Mouse (Mus musculus): ENCODE results near the gene Sbf2.

The Sbf2 gene

DNA sequence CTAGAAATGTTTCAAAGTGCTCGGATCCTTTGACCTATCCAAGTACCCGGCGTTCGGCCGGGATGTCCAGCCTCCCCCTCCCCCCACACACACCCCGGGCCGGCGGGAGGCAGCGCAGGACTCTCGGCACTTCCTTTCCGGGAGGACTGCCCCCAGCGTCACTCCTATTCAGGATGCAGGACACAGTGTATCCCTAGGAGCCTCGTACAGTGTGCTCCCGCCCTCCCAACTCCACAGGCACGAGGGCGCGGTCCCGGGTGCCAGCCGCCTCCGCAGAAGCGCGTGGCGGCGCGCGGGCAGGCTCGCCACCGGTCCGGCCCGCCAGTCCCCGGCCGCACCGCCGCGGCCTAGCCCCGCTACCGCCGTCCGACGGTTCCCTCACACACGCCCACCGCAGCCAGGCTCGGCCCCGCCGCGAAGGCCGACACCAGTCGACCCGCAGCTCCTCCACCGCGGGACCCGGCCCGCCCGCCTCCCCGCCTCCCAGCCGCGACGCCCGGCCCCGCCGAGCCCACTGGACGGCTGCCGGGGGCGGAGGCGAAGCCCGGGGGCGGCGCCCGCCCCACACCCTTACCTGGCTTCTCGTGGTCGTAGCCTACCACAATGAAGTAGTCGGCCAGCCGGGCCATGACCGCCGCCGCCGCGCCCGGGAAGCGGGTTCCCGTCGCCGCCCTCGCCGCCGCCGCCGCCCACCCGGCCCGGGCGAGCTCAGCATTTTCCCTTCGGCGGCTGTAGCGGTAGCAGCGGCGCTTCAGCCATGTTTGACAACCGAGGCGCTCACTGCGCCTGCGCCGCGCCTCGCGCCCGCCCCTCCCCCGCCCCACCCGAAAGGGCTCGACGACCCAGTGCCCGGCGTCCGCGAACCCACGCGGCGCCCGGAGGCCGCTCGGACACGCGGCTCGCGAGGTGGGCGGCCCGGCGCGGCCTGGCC, at the start of gene Sbf2:
Gene Sbf2 (minus strand): TSS at position 790 of the 931 bp plus-strand sequence.
- whole genome bisulfite sequencing = under 1% methylated on average over 119 of the region's 127 CpGs

DNA sequence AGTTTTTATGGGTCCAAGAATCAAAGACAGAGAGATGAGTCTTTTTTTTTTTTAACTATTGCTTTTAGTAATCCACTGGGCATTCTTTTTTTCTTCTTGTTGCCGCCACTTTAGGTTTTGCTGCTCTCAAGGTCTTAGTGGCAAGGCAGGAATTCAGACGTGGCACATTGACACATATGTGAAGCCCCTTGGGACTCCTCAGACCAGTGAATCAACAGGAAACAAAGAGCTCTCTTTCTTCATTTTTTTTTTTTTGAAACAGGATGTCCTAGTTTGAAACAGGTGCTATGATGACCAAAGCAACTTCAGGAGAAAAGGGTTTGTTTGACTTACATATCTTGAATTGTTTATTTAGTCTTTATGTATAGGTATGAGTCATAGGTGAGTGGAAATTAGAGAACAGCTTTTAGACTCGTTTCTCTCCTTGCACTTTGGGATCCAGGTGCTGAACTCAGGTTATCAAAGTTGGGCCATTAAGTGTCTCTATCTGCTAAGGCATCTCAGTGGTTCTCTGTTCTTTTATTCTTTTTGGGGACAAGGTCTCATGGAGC, 43.7 kb upstream of the Sbf2 start:
- WGBS = 69% methylated on average over 3 of the region's 3 CpGs

DNA sequence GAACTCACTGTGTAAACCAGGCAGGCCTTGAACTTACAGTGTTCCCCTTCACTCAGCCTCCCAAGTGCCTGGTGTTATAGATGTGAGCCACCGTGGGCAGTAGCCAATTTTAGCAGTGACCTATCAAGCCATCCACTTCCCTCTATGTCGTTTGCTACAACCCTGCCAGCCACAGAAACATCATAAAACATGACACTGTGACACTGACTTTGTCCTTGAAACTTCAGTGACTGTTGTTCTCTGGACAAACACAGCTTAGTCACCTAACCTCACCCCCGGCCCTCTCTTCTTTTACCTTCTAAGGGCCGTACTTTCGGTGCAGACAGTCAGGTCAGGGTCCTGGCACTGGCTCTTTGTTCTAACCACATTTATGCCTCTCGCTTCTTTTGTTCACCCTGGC, 41.2 kb upstream of the Sbf2 start:
- 85% methylated on average over 6 of the region's 6 CpGs for WGBS

DNA sequence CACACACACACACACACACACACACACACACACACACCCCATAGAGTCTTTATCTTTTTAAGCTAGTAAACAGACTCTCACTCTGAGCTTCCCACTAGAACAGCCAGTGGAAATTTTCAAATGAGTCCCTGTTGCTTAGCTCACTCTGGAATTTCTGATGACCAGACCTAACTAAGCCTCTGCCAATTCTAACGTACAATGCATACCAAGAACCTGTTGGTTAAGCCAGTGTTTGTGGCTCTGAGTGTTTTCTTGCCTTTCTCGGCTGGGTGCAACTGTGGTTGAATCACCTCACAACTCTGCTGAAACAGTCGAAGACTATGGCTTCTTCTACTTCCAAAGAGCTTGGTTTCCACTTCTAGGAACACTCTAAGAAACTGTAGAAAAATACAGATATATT, 40.5 kb upstream of the Sbf2 start:
- WGBS = 81% methylated on average over 3 of the region's 3 CpGs

DNA sequence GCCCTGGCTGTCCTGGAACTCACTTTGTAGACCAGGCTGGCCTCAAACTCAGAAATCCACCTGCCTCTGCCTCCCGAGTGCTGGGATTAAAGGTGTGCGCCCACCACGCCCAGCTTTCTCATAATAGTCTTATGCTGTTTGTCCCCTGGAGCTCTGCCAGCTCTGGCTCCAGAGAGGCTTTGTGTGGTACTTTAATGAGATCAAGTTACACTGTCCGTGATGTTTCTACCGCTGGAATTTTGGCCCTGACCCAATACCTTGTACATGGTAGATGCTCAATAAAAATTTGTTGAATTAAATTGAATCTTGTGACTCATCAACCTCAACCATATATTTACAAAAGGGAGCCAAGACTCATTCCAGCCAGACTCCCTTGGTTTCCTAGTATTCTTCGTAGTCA, 36.4 kb upstream of the Sbf2 start:
- WGBS = 77% methylated on average over 6 of the region's 6 CpGs

DNA sequence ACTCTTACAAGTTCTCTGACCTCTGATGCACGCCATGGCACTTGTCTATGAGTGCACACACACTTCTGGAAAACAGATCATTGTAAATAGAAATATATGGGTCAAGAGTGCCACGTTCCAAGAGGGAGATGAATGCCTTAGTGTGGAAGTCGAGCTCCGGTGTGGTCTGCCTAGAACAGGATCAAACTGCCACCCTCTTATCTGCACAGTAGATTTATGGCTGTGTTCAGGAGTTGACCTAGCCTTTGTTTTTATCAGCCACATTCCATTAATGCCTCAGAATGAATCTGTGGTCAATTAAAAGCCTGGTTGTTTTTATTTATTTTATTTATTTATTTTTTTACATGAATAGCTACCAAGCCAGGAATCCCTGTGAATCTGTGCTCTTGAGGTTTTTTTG, 35.8 kb upstream of the Sbf2 start:
- WGBS = 96% methylated on average over 4 of the region's 4 CpGs

DNA sequence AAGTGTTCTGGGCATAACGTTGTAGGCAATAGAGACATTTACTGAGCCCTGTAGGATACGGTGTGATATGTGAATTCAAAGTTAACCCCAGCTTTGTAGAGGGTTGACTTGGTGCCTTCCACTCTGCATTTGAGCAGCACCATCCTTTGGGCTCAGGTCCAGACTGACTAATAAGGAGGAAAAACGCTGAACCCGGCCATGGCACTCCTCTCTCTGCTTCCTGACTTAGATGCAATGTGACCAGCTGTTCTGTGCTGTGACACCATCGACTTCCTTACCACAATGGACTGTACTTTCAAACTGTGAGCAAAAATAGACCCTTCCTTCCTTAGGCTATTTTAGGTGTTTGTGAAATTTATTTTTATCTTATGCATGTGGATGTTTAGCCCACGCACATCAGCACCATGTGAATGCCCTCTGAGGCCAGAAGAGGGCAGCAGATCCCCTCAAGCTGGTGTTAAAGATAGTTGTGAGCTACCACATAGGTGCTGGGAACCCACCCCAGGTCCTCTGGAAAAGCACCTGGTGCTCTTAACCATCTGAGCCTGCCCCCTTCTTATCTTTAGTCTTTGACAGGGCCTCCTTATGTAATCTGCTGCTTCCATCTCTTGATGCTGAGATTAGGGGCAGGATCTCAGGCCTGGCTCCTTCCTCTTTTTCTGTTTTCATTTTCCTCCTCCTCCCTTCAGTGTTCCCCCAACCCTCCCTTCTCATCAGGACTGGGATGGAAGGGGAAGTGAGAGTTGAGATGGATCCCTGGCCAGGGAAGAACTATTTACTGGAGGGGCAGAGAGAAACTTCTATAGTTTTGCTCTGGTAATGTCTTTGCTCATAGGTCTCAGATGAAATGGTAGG, 34.6 kb upstream of the Sbf2 start:
- WGBS = 66% methylated on average over 6 of the region's 6 CpGs

DNA sequence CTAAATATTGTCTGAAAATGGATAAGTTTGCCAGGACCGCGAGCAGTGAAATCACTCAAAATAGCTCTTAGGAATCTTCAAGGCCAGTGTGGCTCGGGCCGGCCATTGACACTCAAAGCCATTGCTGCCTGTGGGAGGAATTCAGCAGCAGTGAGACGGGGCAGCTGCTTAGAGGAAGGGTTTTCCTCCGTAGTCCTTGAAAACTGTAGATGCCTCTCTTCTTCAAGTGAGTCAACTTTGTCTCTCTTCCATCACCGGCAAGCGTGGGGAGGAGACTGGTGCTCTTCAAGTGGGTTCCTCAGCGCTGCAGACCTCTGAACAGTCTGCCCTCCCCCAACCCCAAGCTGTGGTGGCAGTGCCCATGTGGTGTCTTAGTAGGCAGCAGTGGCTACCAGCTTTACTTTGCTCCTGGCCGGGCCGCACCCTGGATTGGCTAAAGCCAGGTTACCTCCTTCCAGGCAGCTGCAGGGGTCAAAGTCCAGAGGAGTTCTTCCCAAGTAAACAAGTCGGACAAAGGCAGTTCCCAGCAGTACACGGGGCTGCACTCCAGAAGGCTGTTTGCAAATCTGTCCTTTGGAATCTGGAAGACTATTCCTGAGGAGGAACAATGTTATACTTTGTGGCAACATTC, 33.8 kb upstream of the Sbf2 start:
- WGBS = 71% methylated on average over 13 of the region's 13 CpGs

DNA sequence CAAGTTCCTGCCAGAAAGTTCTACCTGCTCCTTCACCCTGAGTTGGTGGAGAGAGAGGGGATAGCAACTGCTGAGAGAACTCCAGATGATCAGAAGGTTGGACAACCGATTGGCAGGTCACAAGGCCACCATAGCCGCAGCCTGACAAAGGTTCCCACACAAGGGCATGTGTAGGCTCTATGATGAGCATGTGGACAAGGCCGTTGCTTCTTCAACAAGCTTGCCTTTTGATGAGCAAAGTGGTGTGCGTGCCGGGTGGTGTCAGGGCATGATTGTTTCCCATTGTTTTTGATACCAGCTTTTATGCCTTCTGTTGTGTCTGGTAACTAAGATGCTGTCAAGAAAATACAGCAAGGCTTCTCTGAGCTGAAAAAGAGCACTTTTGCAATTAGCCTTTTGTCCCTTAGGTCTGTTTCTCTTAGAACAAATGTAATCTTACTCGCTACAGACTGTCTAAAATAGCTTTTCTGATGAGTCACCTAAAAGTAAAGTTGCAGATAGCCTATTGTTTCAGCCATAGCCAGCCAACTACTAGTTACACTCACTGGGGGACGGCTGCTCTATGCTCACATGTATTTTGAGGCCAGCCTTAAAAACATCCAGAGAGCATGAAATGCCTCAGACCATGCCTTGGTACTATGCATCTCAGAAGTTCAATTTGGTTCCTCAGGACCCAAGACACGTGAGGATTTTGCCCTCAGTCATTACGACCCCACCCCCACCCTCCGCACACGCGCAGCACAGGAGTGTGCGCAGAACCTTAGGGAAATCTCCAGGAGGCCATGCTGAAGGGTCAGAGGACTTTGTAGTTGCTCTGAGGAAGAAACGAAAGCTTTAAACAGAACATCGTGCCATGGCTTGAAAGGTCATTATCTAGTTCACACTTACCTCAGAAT, 33.1 kb upstream of the Sbf2 start:
- WGBS = 79% methylated on average over 15 of the region's 15 CpGs

DNA sequence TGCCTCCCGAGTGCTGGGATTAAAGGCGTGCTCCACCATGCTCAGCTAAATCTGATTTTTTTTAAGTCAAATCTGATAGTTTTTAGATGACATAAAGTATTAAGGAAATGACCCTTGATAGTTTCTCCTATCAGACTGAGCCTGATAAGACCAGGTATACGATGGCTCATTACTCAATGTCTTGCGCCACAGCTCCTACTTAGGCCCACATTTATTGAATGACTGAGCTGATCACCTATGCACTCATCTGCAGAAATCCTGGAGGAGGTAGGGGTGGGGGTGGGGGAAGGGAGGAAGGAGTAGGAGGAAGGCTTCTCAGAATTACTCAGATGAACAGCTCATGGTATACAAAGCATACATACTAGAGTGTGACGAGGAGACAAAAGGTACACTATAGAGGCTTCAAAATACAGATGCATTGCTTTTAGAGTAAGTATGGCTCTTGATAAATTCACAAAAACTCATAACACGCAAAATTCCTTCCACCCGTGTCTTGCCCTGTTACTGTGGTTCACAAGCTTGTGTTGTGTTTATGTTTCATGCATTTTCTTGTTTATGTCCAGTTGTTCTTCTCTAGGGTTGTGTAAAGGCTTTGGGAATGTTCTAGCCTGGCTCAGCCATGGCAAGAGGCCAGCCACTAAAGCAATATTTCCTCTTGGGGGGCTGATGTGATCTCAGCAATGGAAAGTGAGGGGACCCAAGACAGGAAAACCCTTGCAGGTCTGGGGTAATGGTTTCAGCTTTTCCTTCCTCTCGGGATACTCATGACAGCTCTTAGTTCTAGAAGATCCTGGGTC, 32.1 kb upstream of the Sbf2 start:
- WGBS = 89% methylated on average over 8 of the region's 8 CpGs

DNA sequence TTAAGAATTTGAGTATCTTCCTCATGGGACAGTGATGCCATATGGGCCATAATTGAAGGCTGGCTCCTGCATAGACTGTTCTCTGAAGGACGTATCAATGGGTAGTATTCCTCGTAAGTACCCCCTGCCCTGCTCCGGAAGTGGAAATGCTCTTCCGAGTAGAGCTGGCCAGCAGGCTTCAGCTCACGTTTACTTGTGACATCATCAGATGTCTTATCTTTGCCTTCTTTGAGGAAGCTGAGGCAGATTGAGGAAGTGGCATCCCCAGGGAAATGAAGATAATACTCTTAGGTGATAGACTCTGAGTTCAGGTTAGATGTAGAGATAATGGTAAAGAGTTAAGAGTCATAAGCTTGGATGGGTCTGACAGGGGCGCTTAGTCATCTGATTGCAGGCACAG, 31.1 kb upstream of the Sbf2 start:
- WGBS = 80% methylated on average over 6 of the region's 6 CpGs

DNA sequence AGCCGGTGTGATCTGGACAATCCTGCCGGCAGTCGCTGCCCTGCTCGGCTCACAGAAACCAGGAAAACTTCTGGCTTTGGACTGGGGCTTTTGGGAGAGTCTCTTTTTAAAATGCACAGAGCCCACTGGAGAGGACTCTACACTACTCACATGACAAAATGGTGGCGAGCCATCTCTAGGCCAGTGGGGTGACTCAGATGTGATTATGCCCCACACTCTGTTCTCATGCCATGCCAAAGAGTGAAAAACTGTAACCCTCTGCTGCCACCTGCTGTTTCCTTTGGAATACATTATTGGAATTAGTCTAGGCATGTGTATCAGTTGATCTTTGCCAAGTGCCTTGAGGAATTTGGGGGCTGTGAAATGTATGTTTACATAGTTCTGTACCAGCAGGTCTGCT, 30.6 kb upstream of the Sbf2 start:
- WGBS = 67% methylated on average over 5 of the region's 5 CpGs

DNA sequence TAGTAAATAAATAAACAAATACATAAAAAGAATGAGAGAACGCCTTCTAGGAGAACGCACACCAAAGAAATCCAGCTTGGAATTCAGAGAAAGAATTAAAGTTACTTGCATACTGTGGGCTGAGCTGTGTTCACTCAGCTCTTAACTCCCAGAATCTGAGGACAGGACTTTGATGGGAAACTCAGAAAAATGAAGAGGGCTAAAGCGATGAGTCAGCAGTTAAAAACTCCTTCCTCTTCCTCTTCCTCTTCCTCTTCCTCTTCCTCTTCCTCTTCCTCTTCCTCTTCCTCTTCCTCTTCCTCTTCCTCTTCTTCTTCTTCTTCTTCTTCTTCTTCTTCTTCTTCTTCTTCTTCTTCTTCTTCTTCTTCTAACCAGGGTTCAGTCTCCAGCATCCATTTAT, 25.2 kb upstream of the Sbf2 start:
- WGBS = 96% methylated on average over 3 of the region's 3 CpGs

DNA sequence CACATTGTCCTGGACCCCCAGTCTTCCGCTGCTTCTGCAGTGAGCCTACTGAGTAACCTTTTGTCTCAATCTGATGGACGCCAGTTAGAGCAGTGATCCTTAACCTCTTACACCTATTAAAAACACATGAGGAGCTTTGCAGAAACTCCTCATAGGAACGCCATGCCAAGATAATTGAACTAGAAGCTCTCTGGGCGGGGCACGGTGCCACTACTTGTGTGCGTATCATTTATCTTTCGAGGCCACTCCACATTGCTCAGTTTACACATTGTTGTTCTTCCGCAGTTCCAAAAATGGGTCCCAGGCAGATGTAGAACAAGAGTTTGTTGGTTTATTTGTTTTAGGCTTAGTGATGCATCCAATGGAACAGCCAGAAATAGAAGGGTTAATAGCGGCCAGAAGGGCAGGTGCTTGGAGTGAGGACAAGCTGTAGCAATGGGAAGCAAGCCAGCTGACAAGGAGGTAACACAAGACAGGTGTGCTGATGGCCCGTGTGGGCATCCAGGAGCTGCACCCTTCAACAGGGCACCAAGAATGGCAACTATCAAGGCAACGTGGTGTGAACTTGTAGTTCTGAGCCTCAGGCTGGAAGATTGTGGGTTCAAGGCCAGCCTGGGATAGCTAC, 24.7 kb upstream of the Sbf2 start:
- 92% methylated on average over 11 of the region's 11 CpGs for WGBS

DNA sequence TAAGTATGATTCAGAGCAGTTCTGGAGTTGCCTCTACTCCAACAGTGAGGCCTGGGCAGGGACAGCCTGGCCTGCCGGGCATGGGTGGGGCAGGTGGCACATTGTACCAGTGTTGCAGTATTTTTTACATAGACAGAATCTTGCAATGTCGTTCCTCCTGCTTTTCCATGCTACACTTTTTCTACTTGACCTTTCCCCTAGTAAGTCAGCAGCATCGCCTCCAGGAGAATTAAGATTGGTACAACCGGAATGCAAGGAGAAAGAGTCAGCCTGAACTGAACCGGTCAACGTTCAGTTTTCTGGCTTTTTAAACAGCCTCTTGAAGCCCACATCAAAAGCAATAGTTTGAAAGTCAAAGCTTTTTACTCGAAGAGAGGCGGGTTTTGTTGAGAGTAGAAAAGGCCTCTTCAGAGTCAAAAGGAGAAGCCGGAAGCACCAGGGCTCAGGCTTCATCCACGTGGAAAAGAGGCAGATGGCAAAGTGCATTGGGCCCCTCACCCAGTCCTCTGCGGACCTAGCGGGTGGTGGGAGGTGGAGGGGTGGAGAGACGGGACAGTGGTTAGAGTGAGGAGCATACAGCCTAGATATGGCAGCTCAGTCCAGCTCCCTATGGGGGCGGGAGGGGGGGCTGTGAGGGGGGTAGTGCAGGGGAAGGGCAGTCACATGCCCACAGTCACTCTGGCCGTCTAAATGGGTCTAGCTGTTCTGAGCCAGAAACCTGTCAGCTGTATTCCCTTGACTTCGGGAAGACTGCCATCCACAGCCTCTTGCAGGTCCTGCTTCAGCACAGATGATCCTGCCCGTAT, 23.8 kb upstream of the Sbf2 start:
- WGBS = 59% methylated on average over 17 of the region's 17 CpGs

DNA sequence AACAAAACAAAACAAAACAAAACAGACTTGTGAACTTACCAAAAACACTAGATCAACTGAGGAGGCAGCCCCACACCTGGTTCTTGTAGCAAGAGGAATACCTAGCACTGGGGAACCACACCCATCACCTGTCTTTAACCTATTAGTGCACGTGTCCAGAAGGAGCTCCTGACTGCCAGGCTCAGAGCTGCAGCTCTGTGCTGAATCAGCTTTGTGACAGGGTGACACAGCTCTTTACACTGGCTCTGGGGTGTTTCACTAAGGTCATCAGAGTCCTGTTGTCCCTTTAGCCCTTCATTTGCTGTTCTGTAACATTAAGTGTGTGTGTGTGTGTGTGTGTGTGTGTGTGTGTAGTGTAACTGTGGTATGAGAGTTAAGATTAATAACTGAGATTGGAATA, 21.8 kb upstream of the Sbf2 start:
- 70% methylated on average over 1 of the region's 1 CpGs for WGBS

DNA sequence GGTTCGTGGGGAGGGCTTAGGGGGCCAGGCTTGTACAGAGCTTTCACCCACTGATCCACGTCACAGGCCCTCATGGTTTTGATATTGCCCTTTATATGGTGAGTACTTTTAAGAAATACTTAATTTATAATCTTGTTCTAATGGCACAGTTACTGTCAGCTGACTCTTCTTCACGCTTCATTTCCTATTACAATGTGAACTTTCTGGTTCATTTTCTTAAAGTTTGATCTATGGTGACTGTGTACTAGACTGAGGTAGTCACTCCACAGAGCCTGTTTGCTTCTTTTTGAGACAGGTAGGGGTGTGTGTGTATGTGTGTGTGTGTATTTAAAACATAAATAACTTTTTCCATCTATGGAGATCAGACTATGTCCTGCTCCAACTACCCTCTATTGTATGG, 21.2 kb upstream of the Sbf2 start:
- 98% methylated on average over 3 of the region's 3 CpGs for WGBS

DNA sequence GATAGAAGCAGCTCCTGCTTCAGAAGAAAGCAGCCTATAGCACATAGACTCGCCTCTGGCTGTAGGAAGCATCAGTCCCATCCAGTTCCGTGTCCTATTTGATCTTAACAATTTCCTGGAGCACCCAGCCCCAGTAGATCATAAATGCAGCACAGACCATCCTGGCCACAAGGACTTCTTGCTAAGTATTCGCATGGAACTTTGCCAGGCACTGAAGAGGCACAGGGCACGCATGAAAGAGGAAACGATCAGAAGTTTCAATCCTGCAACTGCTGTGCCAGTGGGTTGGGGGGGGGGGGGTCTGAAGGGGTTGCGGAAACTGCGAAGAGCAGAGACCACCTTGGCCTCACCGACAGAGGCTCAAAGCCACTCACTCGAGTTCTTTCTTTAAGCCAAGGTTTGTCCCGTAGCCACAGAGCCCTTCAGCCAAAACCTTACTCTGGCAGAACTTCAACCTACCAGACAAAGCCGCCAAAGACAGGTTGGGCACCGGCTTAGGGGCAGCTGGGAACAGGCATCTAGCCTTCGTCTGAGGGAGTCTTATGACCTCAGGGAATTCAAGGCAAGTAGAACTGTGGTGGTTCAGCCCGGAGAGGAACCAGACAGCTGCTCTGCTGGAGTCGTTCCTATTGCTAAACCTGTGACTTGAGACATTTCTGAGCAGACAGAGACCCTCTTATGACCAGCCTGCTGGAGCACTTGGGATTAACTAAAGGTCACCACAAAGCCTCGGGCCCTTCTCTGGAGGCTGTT, 16.6 kb upstream of the Sbf2 start:
- 62% methylated on average over 16 of the region's 16 CpGs for WGBS
